Comparison of ENCODE assay signal across 15 mouse cellular contexts in the genomic region with DNA sequence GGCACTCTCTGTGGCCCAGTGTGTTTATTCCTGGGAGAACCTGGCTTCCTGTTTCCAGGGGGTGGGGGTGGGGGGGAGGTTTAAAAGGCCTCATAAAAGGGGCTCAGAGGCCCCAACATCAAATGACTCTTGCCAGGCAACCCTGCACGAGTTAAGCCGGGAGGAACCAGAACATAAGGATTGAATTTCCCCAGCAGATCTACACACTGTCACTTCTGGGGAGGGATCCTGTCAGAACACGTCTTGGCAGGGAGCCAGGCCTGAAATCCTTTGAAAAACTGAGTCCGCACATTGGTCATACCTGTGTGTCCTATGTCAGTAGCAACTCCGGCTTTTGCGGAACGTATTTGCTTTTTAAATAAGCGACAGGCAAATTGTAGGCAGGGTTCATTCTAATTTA. TPM values are rescaled to one million over a fixed set of nuclear protein-coding genes. Genes with fewer than 3 reads are reported as not detected.
DNase-seq lines count a peak whose midpoint lies in the region; ATAC-seq and TF ChIP-seq lines count a peak whose summit lies in the region.
"Had no signal": no experiment of that assay in that cellular context is flagged by ENCODE, and none has a peak within 500 bp of the region (broad histone marks: within the 10 kb centered on the region; RNA-seq: fewer than 3 reads in every experiment).

No protein-coding gene starts in this region.

- TF ChIP-seq CTCF in stomach, postnatal 0 days (IDR thresholded peaks at IDR 0.05; ENCODE audit: low read depth) = no peak

- 19% methylated on average over 8 of the region's 8 CpGs for WGBS in forebrain, embryonic 14.5 days
- WGBS in forebrain, embryonic 13.5 days = 21% methylated on average over 8 of the region's 8 CpGs
- 17% methylated on average over 8 of the region's 8 CpGs for WGBS in neural tube, embryonic 12.5 days
- WGBS in neural tube, embryonic 15.5 days = 17% methylated on average over 8 of the region's 8 CpGs
- 33% methylated on average over 8 of the region's 8 CpGs for WGBS in intestine, embryonic 16.5 days
- WGBS in stomach, postnatal 0 days = 26% methylated on average over 8 of the region's 8 CpGs

- peaks cover 11% of the 10 kb centered on the region for H3K4me1 ChIP-seq in forebrain, embryonic 14.5 days (ENCODE audit: control insufficient read depth, insufficient read depth, low read length)
- H3K4me1 ChIP-seq in forebrain, embryonic 13.5 days = peaks cover 24% of the 10 kb centered on the region
- H3K4me1 ChIP-seq in neural tube, embryonic 12.5 days = peaks cover 31% of the 10 kb centered on the region
- peaks cover 24% of the 10 kb centered on the region for H3K4me1 ChIP-seq in neural tube, embryonic 15.5 days
- no peaks in the 10 kb centered on the region for H3K4me1 ChIP-seq in intestine, embryonic 16.5 days (ENCODE audit: control insufficient read depth, insufficient read depth, low read length)
- no peaks in the 10 kb centered on the region for H3K4me1 ChIP-seq in stomach, postnatal 0 days (replicated peaks; ENCODE audit: control insufficient read depth, insufficient read depth)
- H3K4me1 ChIP-seq: heart, embryonic 15.5 days had no signal

- H3K4me3 ChIP-seq in forebrain, embryonic 14.5 days (ENCODE audit: low read depth, low read length) = no peak overlapping the region
- no peak overlapping the region for H3K4me3 ChIP-seq in forebrain, embryonic 13.5 days
- H3K4me3 ChIP-seq in neural tube, embryonic 12.5 days = no peak overlapping the region
- no peak overlapping the region for H3K4me3 ChIP-seq in neural tube, embryonic 15.5 days (replicated peaks)
- no peak overlapping the region for H3K4me3 ChIP-seq in intestine, embryonic 16.5 days (ENCODE audit: low read length)
- no peak overlapping the region for H3K4me3 ChIP-seq in stomach, postnatal 0 days (ENCODE audit: low read depth, low read length)
- H3K4me3 ChIP-seq: heart, embryonic 15.5 days; layer of hippocampus, adult 2 months had no signal

- no peak for TF ChIP-seq EP300 in stomach, postnatal 0 days (optimal IDR thresholded peaks at IDR 0.05)

- H3K9ac ChIP-seq in forebrain, embryonic 14.5 days (ENCODE audit: low read length) = no peak overlapping the region
- no peak overlapping the region for H3K9ac ChIP-seq in forebrain, embryonic 13.5 days
- no peak overlapping the region for H3K9ac ChIP-seq in neural tube, embryonic 12.5 days
- H3K9ac ChIP-seq in neural tube, embryonic 15.5 days (replicated peaks) = no peak overlapping the region
- no peak overlapping the region for H3K9ac ChIP-seq in intestine, embryonic 16.5 days (ENCODE audit: low read depth, low read length)
- H3K9ac ChIP-seq in stomach, postnatal 0 days (ENCODE audit: low read length) = no peak overlapping the region
- H3K9ac ChIP-seq: heart, embryonic 15.5 days; lung, embryonic 14.5 days had no signal

- intact Hi-C loops in heart, postnatal 14 days (cut with DNase I) = no loop called here

- no peak overlapping the region for H3K4me2 ChIP-seq in forebrain, embryonic 14.5 days (ENCODE audit: low read length)
- H3K4me2 ChIP-seq in forebrain, embryonic 13.5 days = no peak overlapping the region
- H3K4me2 ChIP-seq in neural tube, embryonic 12.5 days (replicated peaks) = peak overlapping the region; percentile 22; the same call in 1 of the 2 replicates
- no peak overlapping the region for H3K4me2 ChIP-seq in neural tube, embryonic 15.5 days
- H3K4me2 ChIP-seq in intestine, embryonic 16.5 days (ENCODE audit: low read depth, low read length) = no peak overlapping the region
- H3K4me2 ChIP-seq in stomach, postnatal 0 days (replicated peaks; ENCODE audit: low read depth) = no peak overlapping the region
- H3K4me2 ChIP-seq: heart, embryonic 15.5 days; lung, embryonic 14.5 days had no signal

- no peaks in the 10 kb centered on the region for H3K36me3 ChIP-seq in forebrain, embryonic 14.5 days (ENCODE audit: control insufficient read depth, insufficient read depth, low read length)
- no peaks in the 10 kb centered on the region for H3K36me3 ChIP-seq in forebrain, embryonic 13.5 days (ENCODE audit: poor library complexity, severe bottlenecking)
- H3K36me3 ChIP-seq in neural tube, embryonic 12.5 days = no peaks in the 10 kb centered on the region
- H3K36me3 ChIP-seq in neural tube, embryonic 15.5 days = no peaks in the 10 kb centered on the region
- no peaks in the 10 kb centered on the region for H3K36me3 ChIP-seq in intestine, embryonic 16.5 days (ENCODE audit: control insufficient read depth, insufficient read depth, low read length)
- H3K36me3 ChIP-seq in stomach, postnatal 0 days (ENCODE audit: control insufficient read depth, insufficient read depth, low read length) = no peaks in the 10 kb centered on the region
- H3K36me3 ChIP-seq: G1E; heart, embryonic 15.5 days had no signal

- H3K27me3 ChIP-seq in forebrain, embryonic 14.5 days (replicated peaks; ENCODE audit: control insufficient read depth, insufficient read depth, low read length) = no peaks in the 10 kb centered on the region
- H3K27me3 ChIP-seq in forebrain, embryonic 13.5 days = peaks cover 56% of the 10 kb centered on the region
- no peaks in the 10 kb centered on the region for H3K27me3 ChIP-seq in neural tube, embryonic 12.5 days (replicated peaks)
- H3K27me3 ChIP-seq in neural tube, embryonic 15.5 days (replicated peaks) = 0 out of 2 replicates have a peak, but pooled peaks cover 5% of the 10 kb centered on the region
- 0 out of 2 replicates have a peak, but pooled peaks cover 5% of the 10 kb centered on the region for H3K27me3 ChIP-seq in intestine, embryonic 16.5 days (replicated peaks; ENCODE audit: control insufficient read depth, insufficient read depth, low read length)
- H3K27me3 ChIP-seq in stomach, postnatal 0 days (ENCODE audit: control insufficient read depth, insufficient read depth, low read length) = no peaks in the 10 kb centered on the region

- no peak overlapping the region; the same call in 1 of the 2 replicates for H3K27ac ChIP-seq in forebrain, embryonic 14.5 days (ENCODE audit: low read depth, low read length)
- H3K27ac ChIP-seq in forebrain, embryonic 13.5 days = no peak overlapping the region
- no peak overlapping the region for H3K27ac ChIP-seq in neural tube, embryonic 12.5 days
- no peak overlapping the region for H3K27ac ChIP-seq in neural tube, embryonic 15.5 days (replicated peaks)
- H3K27ac ChIP-seq in intestine, embryonic 16.5 days (ENCODE audit: low read length) = no peak overlapping the region
- H3K27ac ChIP-seq in stomach, postnatal 0 days (replicated peaks) = peak overlapping the region; percentile 49; the same call in 1 of the 2 replicates
- H3K27ac ChIP-seq: heart, embryonic 15.5 days; layer of hippocampus, adult 2 months had no signal

- 0 out of 2 replicates have a peak, but pooled peaks have one; percentile 20 for ATAC-seq in forebrain, embryonic 14.5 days
- ATAC-seq in forebrain, embryonic 13.5 days = no peak
- ATAC-seq in neural tube, embryonic 12.5 days (ENCODE audit: low FRiP score, low read depth) = no peak
- no peak for ATAC-seq in neural tube, embryonic 15.5 days (ENCODE audit: low FRiP score)
- peak; percentile 55; the same call in 1 of the 2 replicates for ATAC-seq in intestine, embryonic 16.5 days
- no peak for ATAC-seq in stomach, postnatal 0 days (ENCODE audit: low FRiP score, low TSS enrichment)

- peak; percentile 47 for DNase-seq in forebrain, embryonic 14.5 days (ENCODE audit: low spot score)
- DNase-seq in stomach, postnatal 0 days (ENCODE audit: low spot score) = no peak
- DNase-seq in MN1 (ENCODE audit: low spot score) = no peak
- no peak for DNase-seq in heart, postnatal 14 days
- DNase-seq: lung, embryonic 14.5 days; spleen, adult 18-20 months; thymus, adult 18-20 months had no signal

- H3K9me3 ChIP-seq in forebrain, embryonic 14.5 days (replicated peaks; ENCODE audit: control insufficient read depth, low read length) = no peaks in the 10 kb centered on the region
- no peaks in the 10 kb centered on the region for H3K9me3 ChIP-seq in forebrain, embryonic 13.5 days (replicated peaks)
- no peaks in the 10 kb centered on the region for H3K9me3 ChIP-seq in neural tube, embryonic 12.5 days
- H3K9me3 ChIP-seq in neural tube, embryonic 15.5 days (replicated peaks) = no peaks in the 10 kb centered on the region
- H3K9me3 ChIP-seq in intestine, embryonic 16.5 days (ENCODE audit: control insufficient read depth, low read length) = no peaks in the 10 kb centered on the region
- no peaks in the 10 kb centered on the region for H3K9me3 ChIP-seq in stomach, postnatal 0 days (ENCODE audit: control insufficient read depth, low read length)
- H3K9me3 ChIP-seq: heart, embryonic 15.5 days had no signal

RNA-seq across cellular contexts. Expression of a gene that starts 19.3 kb away (rescaled TPM):
- 2.1 and 2.3 TPM in 2 replicates for polyA plus RNA-seq in forebrain, embryonic 14.5 days (2014; fragmentation: Nextera tagmentation; extraction: Ambion mirVana)
- 2.0 TPM in 2 replicates for polyA plus RNA-seq in forebrain, embryonic 13.5 days (2015; fragmentation: Nextera tagmentation; extraction: Ambion mirVana)
- polyA plus RNA-seq in neural tube, embryonic 12.5 days (2016; fragmentation: Nextera tagmentation; extraction: Ambion mirVana) = 20.4 and 23.1 TPM in 2 replicates
- 2.1 and 2.3 TPM in 2 replicates for polyA plus RNA-seq in neural tube, embryonic 15.5 days (2015; fragmentation: Nextera tagmentation; extraction: Ambion mirVana)
- 0.47 and 0.53 TPM in 2 replicates for polyA plus RNA-seq in intestine, embryonic 16.5 days (2015; fragmentation: Nextera tagmentation; extraction: Ambion mirVana)
- polyA plus RNA-seq in stomach, postnatal 0 days (2015; fragmentation: Nextera tagmentation; extraction: Ambion mirVana) = 2.8 and 2.9 TPM in 2 replicates
- total RNA-seq in heart, postnatal 14 days (2021) = under 1 TPM; 0.12 to 0.54 TPM
- total RNA-seq: megakaryocyte-erythroid progenitor cell, adult 5-6 weeks had no signal
- polyA plus RNA-seq: G1E had no signal

Comparison
In these comparisons a context has a peak if more than half of its experiments do, and no peak if none do; other contexts are left out.
1. ATAC-seq: peak in forebrain, embryonic 14.5 days (single experiment) and intestine, embryonic 16.5 days (single experiment); none in forebrain, embryonic 13.5 days (single experiment), neural tube, embryonic 12.5 days (single experiment), neural tube, embryonic 15.5 days (single experiment) and stomach, postnatal 0 days (single experiment).